Mouse (Mus musculus): Measurements from ENCODE around the gene Rpl18. TPM values are rescaled to one million over a fixed set of nuclear protein-coding genes. Genes with fewer than 3 reads are reported as not detected.

The Rpl18 gene
- polyA plus RNA-seq, 1 experiment from 2014 or later = 893 TPM

DNA sequence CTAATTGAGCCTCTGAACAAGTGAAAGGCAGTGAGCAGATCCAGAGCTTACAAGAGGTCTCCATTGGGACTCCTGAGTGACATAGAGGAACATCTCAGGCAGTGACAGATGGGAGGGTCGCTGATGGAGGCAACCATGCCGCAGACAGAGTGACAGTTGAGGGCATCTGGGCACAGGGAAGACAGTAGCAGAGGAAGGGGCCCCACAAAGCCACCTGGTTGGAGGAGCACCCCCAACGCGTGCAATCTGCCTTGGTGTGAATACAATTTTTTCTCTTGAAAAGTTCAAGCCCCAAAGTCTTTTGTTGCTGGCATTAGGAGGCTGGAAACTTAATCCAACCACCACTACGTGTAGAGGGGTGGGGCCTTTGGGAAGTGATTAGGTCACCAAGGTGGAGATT is 44.9 kb downstream of the Rpl18 start:
- DNase-seq (ENCODE audit: low spot score) = no peak
- Histone ChIP-seq H3K9ac (ENCODE audit: low read length) (no peak overlapping the region), H3K36me3 (ENCODE audit: control insufficient read depth, insufficient read depth, low read length) (no peaks in the 10 kb centered on the region), H3K9me3 (ENCODE audit: control insufficient read depth, low read length) (no peaks in the 10 kb centered on the region), H3K27me3 (ENCODE audit: control insufficient read depth, insufficient read depth, low read length) (no peaks in the 10 kb centered on the region), H3K27ac (replicated peaks) (peak overlapping the region; percentile 61), H3K4me1 (replicated peaks; ENCODE audit: control insufficient read depth, insufficient read depth) (no peaks in the 10 kb centered on the region), H3K4me2 (replicated peaks; ENCODE audit: low read depth) (no peak overlapping the region), H3K4me3 (ENCODE audit: low read depth, low read length) (no peak overlapping the region)
- TF ChIP-seq CTCF (IDR thresholded peaks at IDR 0.05; ENCODE audit: low read depth) = no peak
- TF ChIP-seq EP300 (optimal IDR thresholded peaks at IDR 0.05) = no peak
- ATAC-seq (ENCODE audit: low FRiP score, low TSS enrichment) = no peak
- 47% methylated on average over 5 of the region's 5 CpGs for WGBS

DNA sequence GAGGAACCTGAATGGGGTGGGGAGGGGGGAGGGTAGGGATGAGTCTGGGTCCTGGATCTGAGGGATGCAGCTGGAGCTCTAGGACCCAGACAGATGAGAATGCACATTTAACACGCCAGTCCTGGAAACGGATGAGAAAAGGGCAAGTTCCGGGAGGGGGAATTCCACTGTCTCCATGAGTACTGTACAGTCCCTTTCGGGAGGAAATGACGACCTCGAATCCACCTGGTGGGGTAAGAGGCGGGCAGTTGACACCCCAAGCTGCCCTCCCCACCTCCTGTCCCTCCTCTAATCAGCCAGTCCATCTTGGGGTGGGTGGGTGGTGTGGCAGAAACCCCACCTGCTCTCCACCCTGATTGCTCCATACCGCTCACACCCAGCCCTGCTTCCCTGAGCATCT is 50.7 kb downstream of the Rpl18 start:
- Histone ChIP-seq H3K36me3 (ENCODE audit: control insufficient read depth, insufficient read depth, low read length) (no peaks in the 10 kb centered on the region), H3K4me2 (replicated peaks; ENCODE audit: low read depth) (no peak overlapping the region), H3K9me3 (ENCODE audit: control insufficient read depth, low read length) (no peaks in the 10 kb centered on the region), H3K4me3 (ENCODE audit: low read depth, low read length) (no peak overlapping the region), H3K4me1 (replicated peaks; ENCODE audit: control insufficient read depth, insufficient read depth) (no peaks in the 10 kb centered on the region), H3K9ac (ENCODE audit: low read length) (no peak overlapping the region), H3K27me3 (ENCODE audit: control insufficient read depth, insufficient read depth, low read length) (no peaks in the 10 kb centered on the region), H3K27ac (replicated peaks) (no peak overlapping the region)
- DNase-seq (ENCODE audit: low spot score) (no peak), ATAC-seq (ENCODE audit: low FRiP score, low TSS enrichment) (peak; percentile 45; the same call in 1 of the 2 replicates)
- WGBS = 40% methylated on average over 8 of the region's 8 CpGs
- TF ChIP-seq CTCF (IDR thresholded peaks at IDR 0.05; ENCODE audit: low read depth) (no peak), EP300 (optimal IDR thresholded peaks at IDR 0.05) (no peak)

DNA sequence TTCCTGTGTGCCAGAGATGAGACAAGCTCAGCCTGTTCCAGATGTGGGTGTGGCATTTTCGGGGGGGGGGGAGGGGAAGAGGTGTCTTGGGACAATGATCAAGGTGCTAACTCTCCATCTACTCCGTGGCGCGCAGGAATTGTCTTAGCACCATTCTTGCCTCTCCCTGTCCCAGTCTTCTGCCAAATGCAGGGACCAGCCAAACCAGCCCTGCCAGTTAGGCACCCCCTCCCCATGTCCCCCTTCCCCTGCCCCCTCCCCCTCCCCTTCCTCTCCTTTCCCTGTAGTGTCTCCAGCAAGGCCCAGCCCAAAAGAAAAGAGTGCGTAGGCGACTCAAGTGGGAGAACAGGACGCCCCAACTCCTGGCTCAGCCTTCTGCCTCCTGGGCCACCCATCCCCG is 51.5 kb downstream of the Rpl18 start:
- H3K9me3 ChIP-seq (ENCODE audit: control insufficient read depth, low read length) = no peaks in the 10 kb centered on the region
- no peaks in the 10 kb centered on the region for H3K36me3 ChIP-seq (ENCODE audit: control insufficient read depth, insufficient read depth, low read length)
- no peaks in the 10 kb centered on the region for H3K4me1 ChIP-seq (replicated peaks; ENCODE audit: control insufficient read depth, insufficient read depth)
- no peak overlapping the region for H3K9ac ChIP-seq (ENCODE audit: low read length)
- DNase-seq (ENCODE audit: low spot score) (no peak), ATAC-seq (ENCODE audit: low FRiP score, low TSS enrichment) (no peak)
- H3K4me3 ChIP-seq (ENCODE audit: low read depth, low read length) = no peak overlapping the region
- no peak overlapping the region for H3K4me2 ChIP-seq (replicated peaks; ENCODE audit: low read depth)
- TF ChIP-seq EP300 (optimal IDR thresholded peaks at IDR 0.05) = no peak
- TF ChIP-seq CTCF (IDR thresholded peaks at IDR 0.05; ENCODE audit: low read depth) = no peak
- 41% methylated on average over 6 of the region's 8 CpGs for WGBS
- H3K27me3 ChIP-seq (ENCODE audit: control insufficient read depth, insufficient read depth, low read length) = no peaks in the 10 kb centered on the region
- H3K27ac ChIP-seq (replicated peaks) = no peak overlapping the region

DNA sequence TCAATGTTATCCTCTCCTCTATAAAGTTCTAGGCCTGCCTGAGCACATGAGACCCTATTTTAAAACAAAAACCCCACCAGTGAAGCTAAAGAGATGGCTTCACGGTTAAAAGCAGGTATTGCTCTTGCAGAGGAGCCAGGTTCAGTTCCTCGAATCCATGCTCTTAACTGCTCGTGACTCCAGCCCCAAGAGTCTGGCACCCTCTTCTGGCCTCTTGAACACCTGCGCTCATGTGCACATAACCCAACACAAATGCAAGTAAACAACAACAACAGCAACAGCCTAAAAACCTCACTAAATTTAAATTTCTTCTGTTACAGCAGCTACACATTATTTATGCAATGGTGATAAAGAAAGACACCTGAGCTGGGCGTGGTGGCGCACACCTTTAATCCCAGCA is 52.2 kb downstream of the Rpl18 start:
- Histone ChIP-seq H3K9ac (ENCODE audit: low read length) (no peak overlapping the region), H3K4me2 (replicated peaks; ENCODE audit: low read depth) (no peak overlapping the region), H3K27me3 (ENCODE audit: control insufficient read depth, insufficient read depth, low read length) (no peaks in the 10 kb centered on the region), H3K4me1 (replicated peaks; ENCODE audit: control insufficient read depth, insufficient read depth) (no peaks in the 10 kb centered on the region), H3K4me3 (ENCODE audit: low read depth, low read length) (no peak overlapping the region), H3K27ac (replicated peaks) (no peak overlapping the region), H3K9me3 (ENCODE audit: control insufficient read depth, low read length) (no peaks in the 10 kb centered on the region), H3K36me3 (ENCODE audit: control insufficient read depth, insufficient read depth, low read length) (no peaks in the 10 kb centered on the region)
- TF ChIP-seq CTCF (IDR thresholded peaks at IDR 0.05; ENCODE audit: low read depth) (peak; percentile 29; the same call in 1 of the 2 replicates), EP300 (optimal IDR thresholded peaks at IDR 0.05) (no peak)
- ATAC-seq (ENCODE audit: low FRiP score, low TSS enrichment) = no peak
- 89% methylated on average over 6 of the region's 6 CpGs for WGBS
- no peak for DNase-seq (ENCODE audit: low spot score)

Other genes starting within 250 kb of the Rpl18 start
- gene Bax, start 248.6 kb upstream of the Rpl18 start, polyA plus RNA-seq (2015; fragmentation: Nextera tagmentation; extraction: Ambion mirVana) = 119 and 120 TPM in 2 replicates
- 0.32 and 0.42 TPM in 2 replicates for gene Tulp2, start 233.6 kb upstream of the Rpl18 start, polyA plus RNA-seq (2015; fragmentation: Nextera tagmentation; extraction: Ambion mirVana)
- not detected in 2 replicates for gene Gm45808, start 228.6 kb upstream of the Rpl18 start, polyA plus RNA-seq (2015; fragmentation: Nextera tagmentation; extraction: Ambion mirVana)
- gene Dhdh, start 226.7 kb upstream of the Rpl18 start, polyA plus RNA-seq (2015; fragmentation: Nextera tagmentation; extraction: Ambion mirVana) = 1.1 and 1.3 TPM in 2 replicates
- 196 and 199 TPM in 2 replicates for gene Nucb1, start 205.1 kb upstream of the Rpl18 start, polyA plus RNA-seq (2015; fragmentation: Nextera tagmentation; extraction: Ambion mirVana)
- 21.6 and 26.6 TPM in 2 replicates for gene Ppp1r15a, start 189.2 kb upstream of the Rpl18 start, polyA plus RNA-seq (2015; fragmentation: Nextera tagmentation; extraction: Ambion mirVana)
- gene Plekha4, start 189.1 kb upstream of the Rpl18 start, polyA plus RNA-seq (2015; fragmentation: Nextera tagmentation; extraction: Ambion mirVana) = 7.9 and 8.0 TPM in 2 replicates
- gene Hsd17b14, start 160.6 kb upstream of the Rpl18 start, polyA plus RNA-seq (2015; fragmentation: Nextera tagmentation; extraction: Ambion mirVana) = 16.6 and 16.9 TPM in 2 replicates
- 101 and 108 TPM in 2 replicates for gene Bcat2, start 145.3 kb upstream of the Rpl18 start, polyA plus RNA-seq (2015; fragmentation: Nextera tagmentation; extraction: Ambion mirVana)
- 0.69 and 0.90 TPM in 2 replicates for gene Fgf21, start 100.0 kb upstream of the Rpl18 start, polyA plus RNA-seq (2015; fragmentation: Nextera tagmentation; extraction: Ambion mirVana)
- 1.8 and 2.3 TPM in 2 replicates for gene Fut1, start 98.2 kb upstream of the Rpl18 start, polyA plus RNA-seq (2015; fragmentation: Nextera tagmentation; extraction: Ambion mirVana)
- gene Izumo1, start 93.6 kb upstream of the Rpl18 start, polyA plus RNA-seq (2015; fragmentation: Nextera tagmentation; extraction: Ambion mirVana) = 0.08 TPM in 2 replicates
- 5.4 and 6.3 TPM in 2 replicates for gene Rasip1, start 88.0 kb upstream of the Rpl18 start, polyA plus RNA-seq (2015; fragmentation: Nextera tagmentation; extraction: Ambion mirVana)
- 4.6 and 5.5 TPM in 2 replicates for gene Mamstr, start 75.5 kb upstream of the Rpl18 start, polyA plus RNA-seq (2015; fragmentation: Nextera tagmentation; extraction: Ambion mirVana)
- gene Fut2, start 49.1 kb upstream of the Rpl18 start, polyA plus RNA-seq (2015; fragmentation: Nextera tagmentation; extraction: Ambion mirVana) = 35.1 and 36.1 TPM in 2 replicates
- gene Ntn5, start 31.4 kb upstream of the Rpl18 start, polyA plus RNA-seq (2015; fragmentation: Nextera tagmentation; extraction: Ambion mirVana) = 0.41 and 0.45 TPM in 2 replicates
- gene Sec1, start 21.1 kb upstream of the Rpl18 start, polyA plus RNA-seq (2015; fragmentation: Nextera tagmentation; extraction: Ambion mirVana) = 0.53 and 0.56 TPM in 2 replicates
- 2.7 and 4.4 TPM in 2 replicates for gene Car11, start 15.6 kb upstream of the Rpl18 start, polyA plus RNA-seq (2015; fragmentation: Nextera tagmentation; extraction: Ambion mirVana)
- 8.8 and 12.6 TPM in 2 replicates for gene Dbp, start 10.4 kb upstream of the Rpl18 start, polyA plus RNA-seq (2015; fragmentation: Nextera tagmentation; extraction: Ambion mirVana)
- gene Sphk2, start 2.5 kb downstream of the Rpl18 start, polyA plus RNA-seq (2015; fragmentation: Nextera tagmentation; extraction: Ambion mirVana) = 23.6 and 24.5 TPM in 2 replicates
- gene Fam83e, start 5.8 kb downstream of the Rpl18 start, polyA plus RNA-seq (2015; fragmentation: Nextera tagmentation; extraction: Ambion mirVana) = 21.6 and 24.8 TPM in 2 replicates
- gene Spaca4, start 10.4 kb downstream of the Rpl18 start, polyA plus RNA-seq (2015; fragmentation: Nextera tagmentation; extraction: Ambion mirVana) = 0.39 and 0.56 TPM in 2 replicates
- 0.15 and 0.27 TPM in 2 replicates for gene Lmtk3, start 68.3 kb downstream of the Rpl18 start, polyA plus RNA-seq (2015; fragmentation: Nextera tagmentation; extraction: Ambion mirVana)
- gene Sult2b1, start 69.2 kb downstream of the Rpl18 start, polyA plus RNA-seq (2015; fragmentation: Nextera tagmentation; extraction: Ambion mirVana) = 83.2 and 87.1 TPM in 2 replicates
- 59.7 and 62.4 TPM in 2 replicates for gene Cyth2, start 99.1 kb downstream of the Rpl18 start, polyA plus RNA-seq (2015; fragmentation: Nextera tagmentation; extraction: Ambion mirVana)
- 0.22 TPM in 2 replicates for gene Kcnj14, start 109.3 kb downstream of the Rpl18 start, polyA plus RNA-seq (2015; fragmentation: Nextera tagmentation; extraction: Ambion mirVana)
- gene Grwd1, start 115.5 kb downstream of the Rpl18 start, polyA plus RNA-seq (2015; fragmentation: Nextera tagmentation; extraction: Ambion mirVana) = 25.6 and 25.7 TPM in 2 replicates
- 49.8 and 54.6 TPM in 2 replicates for gene Kdelr1, start 157.3 kb downstream of the Rpl18 start, polyA plus RNA-seq (2015; fragmentation: Nextera tagmentation; extraction: Ambion mirVana)
- 0.35 and 0.38 TPM in 2 replicates for gene Grin2d, start 162.9 kb downstream of the Rpl18 start, polyA plus RNA-seq (2015; fragmentation: Nextera tagmentation; extraction: Ambion mirVana)
- 0.46 and 0.79 TPM in 2 replicates for gene Syngr4, start 181.3 kb downstream of the Rpl18 start, polyA plus RNA-seq (2015; fragmentation: Nextera tagmentation; extraction: Ambion mirVana)
- gene Tmem143, start 181.5 kb downstream of the Rpl18 start, polyA plus RNA-seq (2015; fragmentation: Nextera tagmentation; extraction: Ambion mirVana) = 3.1 and 3.2 TPM in 2 replicates
- 135 and 151 TPM in 2 replicates for gene Emp3, start 205.9 kb downstream of the Rpl18 start, polyA plus RNA-seq (2015; fragmentation: Nextera tagmentation; extraction: Ambion mirVana)
- 1.7 and 2.3 TPM in 2 replicates for gene Ccdc114, start 208.6 kb downstream of the Rpl18 start, polyA plus RNA-seq (2015; fragmentation: Nextera tagmentation; extraction: Ambion mirVana)

Measured in stomach, postnatal 0 days (tissue).